Mouse (Mus musculus) small intestine, adult 2 months (tissue): ENCODE results near the gene Hoxb5.

Experiments
- CTCF ChIP-seq: fragments of 200-500 bp; IDR thresholded peaks from 2 replicates; pipeline ENCODE4 v1.5.1; 2012; ENCODE audit warnings: low read depth, mild to moderate bottlenecking, control low read depth, inconsistent platforms, low read length, moderate library complexity, mixed read lengths; ENCODE audit not compliant: insufficient replicate concordance, insufficient read length; ENCODE audit errors: extremely low read depth
- POLR2A ChIP-seq: fragments of 200-500 bp; IDR thresholded peaks from 2 replicates; pipeline ENCODE4 v1.6.1; 2012; ENCODE audit warnings: low read depth, mild to moderate bottlenecking, control low read depth, inconsistent platforms, low read length, moderate library complexity

DNA sequence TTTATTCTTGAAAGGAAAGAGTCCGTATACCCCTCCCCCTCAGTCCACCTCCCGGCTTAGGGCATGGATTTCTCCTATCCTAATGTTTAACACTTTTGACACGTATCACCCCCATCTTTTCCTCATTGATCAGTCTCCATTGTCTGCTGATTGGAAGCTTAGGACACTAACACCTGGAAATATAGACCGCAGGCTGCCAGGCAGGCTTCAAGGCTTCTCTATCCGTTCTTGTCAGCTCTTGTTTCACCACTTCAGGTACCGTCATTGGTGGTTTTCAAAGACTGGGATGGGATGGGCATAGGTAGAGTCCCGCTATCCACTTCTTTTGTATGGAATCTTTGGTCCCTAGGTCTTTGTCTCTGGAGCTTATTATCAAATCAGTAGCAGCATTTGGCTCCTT is 24.0 kb downstream of the Hoxb5 start:
- TF ChIP-seq POLR2A (no peak), CTCF (no peak)
